Mouse (Mus musculus) v-Abl transformed pro-B cells (cell line): ENCODE data around the gene Adamts6.

Source experiments
- in situ Hi-C, 2 experiments: fragments of 400-800 bp; cut with MboI; formaldehyde crosslinking; loops; one replicate each; pipeline ENCODE4 v1.15.1; 2025; ENCODE audit not compliant: unreplicated experiment in 2 of 2

Adamts6 gene

DNA sequence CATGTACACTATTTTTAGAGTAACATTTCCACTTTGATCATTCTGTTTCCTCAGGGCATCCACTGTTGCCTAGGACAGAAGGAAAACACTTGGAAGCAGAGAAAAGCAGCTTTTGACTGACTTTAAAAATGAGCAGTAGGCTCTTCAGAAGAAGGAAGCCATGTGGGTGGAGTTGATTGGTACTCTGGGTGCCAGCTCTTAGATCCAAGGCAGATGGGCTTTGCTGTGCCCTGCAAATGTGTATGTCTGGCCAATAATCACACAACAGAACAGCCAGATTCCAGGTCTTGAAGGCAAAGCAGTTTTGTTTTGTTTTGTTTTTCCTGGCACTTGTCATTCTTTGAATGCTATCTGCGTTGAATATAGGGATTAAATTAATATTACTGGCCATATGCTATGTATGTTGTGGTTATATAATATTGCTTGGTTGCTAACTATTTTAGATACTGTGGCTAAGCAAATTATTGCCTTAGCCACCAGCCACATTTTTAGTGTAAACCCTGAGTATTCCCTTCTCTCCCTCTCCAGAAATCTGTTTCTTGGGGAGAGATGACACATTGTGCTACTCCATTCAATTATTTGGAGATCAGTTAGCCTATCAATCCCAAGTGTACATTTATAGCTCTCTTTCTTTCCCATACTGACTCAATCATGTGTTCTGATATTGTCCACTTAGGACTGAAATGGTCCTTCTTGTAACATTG is 165.8 kb downstream of the Adamts6 start:
- in situ Hi-C loops, result no loop called here

DNA sequence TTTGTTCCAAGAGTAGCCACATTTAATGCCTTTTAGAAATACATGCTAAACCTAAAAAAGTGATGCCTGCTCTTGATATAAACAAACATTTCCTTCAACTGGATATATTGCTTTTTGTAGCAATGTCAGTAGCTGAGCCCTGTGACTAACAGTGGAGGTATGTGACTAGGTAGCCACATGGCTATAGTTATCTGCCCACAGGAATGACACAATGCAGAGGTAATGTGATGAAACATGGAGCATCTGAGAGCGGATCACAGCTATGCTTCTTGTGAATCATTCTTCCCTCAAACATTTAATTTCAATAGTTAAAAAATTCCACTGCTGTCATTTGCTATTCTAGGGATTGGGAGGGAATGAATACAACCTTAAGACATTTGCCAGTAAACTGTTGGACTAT is 172.7 kb downstream of the Adamts6 start:
- in situ Hi-C loops, result no loop called here

DNA sequence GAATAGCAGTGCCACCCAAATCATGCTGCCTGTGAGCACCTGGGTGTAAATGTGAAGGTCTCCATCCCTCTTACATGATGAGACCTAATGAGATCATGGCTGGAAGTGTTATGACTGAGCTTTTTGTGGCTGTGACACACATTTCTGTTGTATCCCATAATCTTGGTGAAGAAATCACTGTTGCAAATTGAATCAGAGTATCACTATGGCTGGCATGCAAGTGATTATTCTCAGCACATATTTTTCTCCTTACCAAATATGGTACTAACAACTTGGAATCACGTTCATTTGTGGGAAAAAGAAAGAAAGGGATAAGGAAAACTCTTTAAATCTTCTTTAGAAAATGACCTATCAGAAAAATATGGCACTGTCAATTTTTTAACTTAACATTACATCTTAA is 180.4 kb downstream of the Adamts6 start:
- in situ Hi-C loops, result no loop called here

DNA sequence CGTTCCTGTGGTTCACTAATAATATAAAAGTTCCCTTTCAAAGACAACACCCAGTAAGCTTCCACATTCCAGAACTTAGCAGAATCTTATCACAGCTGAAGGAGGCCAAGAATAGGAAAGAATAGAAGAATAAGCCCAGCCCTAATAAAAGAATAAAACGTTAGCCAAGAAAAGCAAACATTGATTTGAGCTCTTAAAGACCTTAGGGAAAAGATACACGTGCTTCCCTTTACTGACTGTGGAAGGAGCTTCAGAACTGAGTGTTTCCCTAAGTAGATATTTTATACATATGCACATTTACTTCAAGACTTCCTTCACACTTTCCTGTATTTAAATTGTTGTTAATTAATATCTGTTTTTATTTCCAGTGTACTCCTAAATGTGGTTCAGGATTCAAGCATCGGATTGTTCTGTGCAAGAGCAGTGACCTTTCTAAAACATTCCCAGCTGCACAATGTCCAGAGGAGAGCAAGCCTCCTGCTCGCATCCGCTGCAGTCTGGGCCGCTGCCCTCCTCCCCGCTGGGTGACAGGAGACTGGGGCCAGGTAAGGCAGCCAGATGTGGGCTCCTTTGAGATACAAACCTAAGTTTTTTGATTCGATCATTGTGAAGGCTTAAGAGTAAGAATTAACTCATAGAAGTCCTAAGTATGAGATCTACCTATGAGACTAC is 188.8 kb downstream of the Adamts6 start:
- in situ Hi-C loops, result no loop called here

DNA sequence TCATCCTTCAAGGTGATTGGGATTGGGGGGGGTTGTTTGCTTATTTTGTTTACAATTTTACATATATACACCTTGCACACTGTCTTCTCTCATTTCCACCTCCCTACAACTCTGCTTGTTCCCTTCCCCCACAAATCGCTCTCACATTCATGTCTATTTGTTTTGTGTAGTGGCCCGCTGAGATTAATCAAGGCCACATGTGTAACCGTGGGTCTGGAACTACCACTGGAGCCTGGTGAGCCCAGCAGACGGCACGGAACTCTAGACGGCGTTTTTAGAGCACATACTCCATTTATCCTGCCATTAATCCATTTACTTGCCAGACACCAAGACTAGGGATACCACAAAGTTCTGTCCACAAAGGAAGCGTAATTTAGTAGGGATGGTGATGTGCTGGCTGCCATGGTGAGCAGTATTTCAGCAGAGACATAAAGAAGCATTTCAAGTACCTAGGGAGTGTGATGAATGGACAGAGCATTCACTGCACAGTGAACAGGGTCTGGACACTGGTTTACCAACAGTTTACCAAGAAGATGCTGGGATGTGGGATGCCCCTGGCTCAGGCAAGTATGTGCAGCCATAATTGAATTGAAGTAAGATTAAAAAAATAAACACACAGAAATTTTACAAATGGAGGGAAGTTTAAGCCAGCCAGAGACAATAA is 194.9 kb downstream of the Adamts6 start:
- in situ Hi-C loops, result no loop called here

DNA sequence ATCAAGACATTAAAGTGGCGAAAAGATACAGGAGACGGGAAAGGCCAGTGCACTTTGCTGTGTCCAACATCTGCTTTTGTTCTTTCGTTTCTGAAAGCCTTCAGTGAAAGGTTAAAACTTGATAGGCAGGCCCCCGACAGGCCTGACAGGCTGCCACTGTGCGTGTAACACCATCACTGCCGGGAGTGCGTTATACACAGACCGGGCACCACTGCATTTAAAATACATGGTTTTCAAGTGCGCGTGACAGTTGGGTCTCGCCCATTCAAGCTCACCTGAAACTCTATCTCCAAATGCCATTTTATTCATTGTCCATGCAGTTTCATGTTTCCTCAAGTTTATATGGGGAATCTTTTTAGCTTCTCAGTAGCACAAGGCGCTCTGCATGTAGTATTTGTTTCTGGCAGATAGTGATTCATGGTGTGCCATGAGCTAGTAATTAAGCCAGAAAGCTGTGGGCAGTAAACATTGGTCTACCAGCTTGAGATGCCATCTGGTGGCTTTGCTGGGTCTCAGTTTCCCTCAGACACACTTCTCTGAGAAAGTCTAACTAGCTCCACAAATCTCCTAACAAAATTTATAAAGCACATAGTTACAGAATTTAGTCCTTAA is 195.6 kb downstream of the Adamts6 start:
- in situ Hi-C loops, result no loop called here

DNA sequence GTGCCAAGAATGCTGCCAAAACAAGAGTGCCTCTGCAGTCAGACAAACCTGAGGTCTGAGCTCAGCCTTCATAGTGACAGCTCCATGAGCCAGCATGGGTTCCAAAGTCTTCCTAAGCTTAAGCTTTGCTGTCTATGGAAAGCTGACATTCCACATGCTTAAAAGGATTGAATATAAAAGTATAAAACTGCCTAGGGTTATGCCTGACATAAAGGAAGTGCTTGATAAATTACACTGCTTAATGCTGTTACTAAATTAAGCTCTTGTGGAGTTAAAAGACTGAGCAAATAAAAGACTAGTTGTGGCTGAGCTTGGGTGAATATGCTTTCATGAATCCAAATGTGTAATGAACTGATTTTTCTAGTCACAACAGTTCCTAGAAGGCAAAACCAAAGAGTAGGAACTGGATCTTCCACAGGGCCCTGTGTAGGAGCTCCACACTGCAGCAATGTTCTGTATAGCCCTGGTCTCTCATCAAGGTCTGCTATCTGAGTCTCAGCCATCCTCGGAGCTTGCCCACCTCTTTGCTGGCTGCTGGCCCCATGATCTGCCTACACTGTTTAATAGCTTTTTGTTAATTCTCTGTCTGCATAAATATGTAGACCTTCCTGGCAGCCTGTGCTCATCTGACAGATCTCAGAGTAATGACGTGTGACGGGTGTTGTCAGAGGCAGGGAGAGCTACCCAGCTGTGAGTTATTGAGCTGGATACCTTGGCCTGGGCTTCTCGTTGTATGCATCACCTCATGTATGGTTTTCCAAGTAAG is 203.6 kb downstream of the Adamts6 start:
- in situ Hi-C loops, result no loop called here

DNA sequence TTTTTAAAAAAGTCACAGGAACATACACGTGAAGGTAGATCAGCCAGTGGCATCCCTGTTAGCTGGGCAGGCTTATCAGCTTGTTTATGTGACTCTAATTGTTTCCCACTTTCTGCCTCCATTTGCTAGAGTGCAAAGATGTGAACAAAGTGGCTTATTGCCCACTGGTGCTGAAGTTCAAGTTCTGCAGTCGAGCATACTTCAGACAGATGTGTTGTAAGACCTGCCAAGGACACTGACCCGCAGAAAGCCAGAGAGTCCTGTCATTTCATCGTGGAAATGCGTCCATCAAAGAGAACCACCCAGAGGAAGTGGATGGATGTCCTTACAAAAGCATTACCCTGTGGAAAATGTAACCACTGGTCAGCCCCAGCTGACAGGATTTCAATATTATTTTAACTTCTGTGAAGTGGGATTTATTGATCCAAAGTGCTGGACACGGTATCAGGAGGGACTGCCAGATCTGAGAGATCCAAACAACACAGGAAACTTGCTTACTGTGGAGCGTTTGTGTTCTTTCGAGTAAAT is 205.9 kb downstream of the Adamts6 start:
- in situ Hi-C loops, result no loop called here

DNA sequence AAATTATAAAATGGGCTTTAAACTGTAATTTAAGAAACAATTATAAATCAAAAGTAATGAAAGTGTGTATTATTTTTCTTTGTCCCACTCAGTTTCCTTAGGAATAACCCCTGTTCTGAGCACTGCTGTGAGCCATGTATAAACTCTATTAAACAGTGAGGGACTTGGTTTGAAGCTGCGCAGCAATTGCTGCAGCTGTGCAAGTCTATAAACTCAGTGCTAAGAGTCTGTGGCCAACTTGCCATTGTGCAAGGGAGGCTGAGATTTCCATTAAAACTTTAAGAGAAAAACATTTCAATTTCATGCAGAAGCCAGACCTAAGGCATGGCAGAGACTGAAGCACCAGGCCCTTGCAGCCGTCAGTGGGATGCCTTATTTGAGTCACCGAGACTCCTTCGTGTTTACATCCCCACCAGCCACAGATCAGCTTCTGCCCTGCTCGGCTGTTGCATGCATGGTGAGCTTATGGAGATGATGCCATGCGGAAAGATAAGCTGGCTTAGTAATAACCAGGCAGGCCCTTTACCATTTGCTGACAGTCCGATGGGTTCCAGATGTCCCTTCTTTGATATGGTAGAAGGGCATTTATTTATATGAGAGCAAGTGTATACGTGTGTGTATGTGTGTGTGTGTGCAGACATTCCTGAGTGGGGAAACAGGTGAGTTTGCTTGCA is 206.7 kb downstream of the Adamts6 start:
- in situ Hi-C loops, result no loop called here

DNA sequence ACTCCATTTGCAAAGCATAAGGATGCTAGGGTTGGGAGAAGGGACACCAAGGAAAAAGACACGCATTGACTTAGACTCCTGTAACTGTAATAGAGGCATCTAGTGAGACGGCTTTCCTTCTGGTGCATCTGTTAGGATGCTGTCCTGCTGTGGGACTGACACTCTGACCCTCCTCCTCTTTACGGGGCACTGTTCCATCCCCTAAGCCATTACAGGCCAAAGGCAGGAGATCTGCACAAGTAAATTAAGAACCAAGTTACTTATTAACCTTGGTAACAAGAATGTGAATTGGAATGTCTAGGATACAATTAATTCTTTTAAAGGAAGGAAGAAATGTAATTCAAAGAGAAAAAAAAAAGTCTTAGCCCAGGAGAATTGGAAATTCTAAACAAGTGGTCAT is 210.0 kb downstream of the Adamts6 start:
- in situ Hi-C loops, result no loop called here

DNA sequence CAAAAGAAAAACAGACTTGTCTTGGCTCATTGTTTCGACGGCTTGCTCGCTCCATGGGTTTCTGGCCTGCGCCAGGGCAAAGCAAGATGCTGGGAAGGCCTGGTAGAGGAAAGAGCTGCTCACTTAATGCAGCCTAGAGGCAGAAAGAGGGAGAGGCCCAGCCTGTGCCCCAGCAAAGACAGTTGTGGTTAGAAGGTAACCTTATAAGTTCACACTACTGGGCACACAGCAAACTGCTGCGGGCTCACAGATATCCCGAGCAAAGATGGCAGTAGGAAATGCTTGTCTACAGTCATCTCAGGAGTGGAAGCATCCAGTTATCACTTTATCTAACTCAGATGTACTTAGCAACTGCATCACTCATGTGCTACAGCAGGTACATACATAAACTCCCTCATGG is 211.0 kb downstream of the Adamts6 start:
- in situ Hi-C loops, result no loop called here

DNA sequence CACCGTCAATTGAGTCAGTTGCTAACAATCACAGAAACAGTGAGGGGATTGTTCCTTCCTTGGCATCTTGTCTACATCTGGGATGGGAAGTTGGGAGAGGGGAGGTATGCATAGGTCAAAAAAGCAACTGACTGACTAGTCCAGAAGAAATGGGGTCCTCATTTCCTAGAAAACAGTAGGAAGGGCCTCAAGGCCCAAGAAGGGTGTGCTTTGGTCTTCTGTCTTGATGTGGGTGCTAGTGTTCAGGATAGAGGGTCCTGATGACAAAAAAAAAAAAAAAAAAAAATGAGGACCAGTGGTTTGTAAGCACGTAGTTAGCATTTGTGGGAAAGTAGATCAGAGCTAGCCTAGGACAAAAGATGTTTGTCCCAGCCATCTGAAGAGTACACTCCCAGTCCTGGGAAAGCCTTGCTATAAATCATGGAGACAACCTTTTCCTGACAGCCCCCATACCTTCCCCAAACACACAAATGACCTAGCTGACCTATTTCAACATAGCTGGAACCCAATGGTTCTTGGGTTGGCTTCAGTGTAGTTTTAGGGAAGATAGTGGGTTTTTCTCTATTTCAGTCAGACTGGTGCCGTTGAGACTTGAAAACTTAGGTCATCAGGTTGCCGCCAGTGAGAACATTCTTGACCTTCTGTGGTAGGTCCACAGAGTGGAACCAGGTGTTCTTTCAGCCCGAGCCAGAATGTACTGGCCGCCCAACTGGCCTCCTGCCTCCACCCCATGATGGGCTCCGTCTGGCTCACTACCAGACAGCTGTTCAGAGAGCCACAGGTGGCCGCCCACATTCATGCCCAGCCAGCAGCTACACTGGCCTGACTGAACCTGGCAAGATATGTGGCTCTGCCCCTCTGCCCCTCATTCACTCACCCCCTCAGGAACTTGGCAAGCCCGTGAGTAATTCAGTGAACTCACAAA is 211.7 kb downstream of the Adamts6 start:
- in situ Hi-C loops, result no loop called here

DNA sequence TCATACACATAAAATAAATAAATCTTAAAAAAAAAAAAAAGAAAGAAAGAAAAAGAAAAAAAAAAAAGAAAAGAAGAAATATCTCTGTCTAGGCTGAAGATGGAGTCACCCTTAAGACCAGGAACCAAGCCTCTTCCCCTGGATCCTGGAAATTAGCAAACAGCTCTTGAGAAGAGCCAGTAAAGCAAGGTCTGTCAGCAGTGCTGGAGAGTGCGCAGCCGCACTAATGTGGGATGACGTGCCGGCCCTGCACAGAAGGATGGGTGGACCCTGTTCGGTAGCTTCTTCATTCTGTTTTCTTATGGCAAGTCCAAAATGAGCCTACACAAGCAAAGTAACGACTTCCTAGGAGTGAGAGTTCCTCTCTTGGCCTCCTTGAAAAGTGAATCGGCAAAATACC is 214.8 kb downstream of the Adamts6 start:
- in situ Hi-C loops, result no loop called here

DNA sequence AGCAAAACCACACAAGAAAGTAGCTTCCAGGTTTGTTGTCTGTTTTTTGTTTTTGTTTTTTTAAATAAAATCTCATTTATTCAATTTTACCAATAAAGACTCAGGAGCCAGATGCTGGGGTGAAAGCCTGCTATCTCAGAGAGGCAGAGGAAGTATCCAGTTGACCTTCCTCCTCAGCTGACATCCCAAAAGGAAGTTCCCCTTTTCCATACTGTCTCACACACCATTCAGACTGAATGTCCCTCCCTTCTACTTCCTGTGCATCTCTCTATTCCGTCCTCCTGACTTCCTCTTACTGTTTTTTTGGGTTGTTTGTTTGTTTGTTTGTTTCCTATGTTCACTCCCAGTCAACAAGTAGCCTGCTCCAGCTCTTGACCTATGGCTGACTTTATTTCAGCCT is 216.4 kb downstream of the Adamts6 start:
- in situ Hi-C loops, result no loop called here

DNA sequence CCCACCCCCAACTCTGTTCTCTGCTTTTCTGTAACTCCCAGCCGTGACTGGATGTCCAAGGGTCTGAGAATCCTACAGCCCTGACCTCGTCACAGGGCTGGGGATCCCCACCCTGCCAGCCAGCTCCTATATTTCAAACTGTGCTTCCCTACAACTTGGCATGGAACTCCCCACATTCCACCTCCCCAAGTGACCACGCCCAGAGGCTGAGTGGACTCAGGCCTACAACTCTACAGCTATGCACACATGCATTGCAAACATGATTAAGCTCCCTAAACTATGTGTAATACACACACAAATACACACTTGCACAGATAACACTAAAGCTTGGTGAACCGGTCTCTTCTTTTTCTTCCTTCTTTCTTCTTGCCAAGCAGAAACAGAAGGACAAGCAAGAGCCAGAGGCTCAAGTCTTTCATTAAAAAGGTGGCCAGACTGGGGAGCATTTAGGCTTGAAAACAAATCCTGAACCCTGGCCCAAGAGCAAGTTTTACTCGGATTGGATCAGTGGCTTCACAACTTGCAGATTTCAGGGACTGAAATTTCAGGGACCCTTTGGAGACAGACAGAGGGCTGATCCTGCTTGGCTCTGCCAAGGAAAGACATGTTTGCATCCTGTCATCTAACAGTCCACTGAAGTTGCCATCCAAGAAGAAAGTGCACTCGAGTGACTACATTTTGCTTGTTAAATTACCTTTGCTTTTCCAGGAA is 218.7 kb downstream of the Adamts6 start:
- in situ Hi-C loops, result no loop called here

DNA sequence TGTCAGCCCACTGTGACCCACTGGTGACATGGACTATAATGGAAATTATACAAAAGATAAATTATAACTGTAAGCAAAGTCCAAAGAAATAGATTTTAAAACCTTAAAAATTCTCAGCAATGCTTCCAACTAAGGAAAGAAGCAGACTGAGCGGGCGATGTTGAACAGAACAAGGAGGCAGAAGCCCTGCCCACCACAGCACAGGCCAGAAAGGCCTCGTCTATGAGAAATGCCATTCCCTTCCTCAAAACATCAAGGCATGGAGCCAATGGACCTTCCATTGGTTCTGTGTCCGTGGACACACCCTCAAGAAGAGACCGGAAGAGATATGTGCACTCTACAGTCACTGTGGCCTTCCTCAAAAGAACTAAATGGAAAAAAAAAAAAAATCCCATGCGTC is 220.0 kb downstream of the Adamts6 start:
- in situ Hi-C loops, result no loop called here

DNA sequence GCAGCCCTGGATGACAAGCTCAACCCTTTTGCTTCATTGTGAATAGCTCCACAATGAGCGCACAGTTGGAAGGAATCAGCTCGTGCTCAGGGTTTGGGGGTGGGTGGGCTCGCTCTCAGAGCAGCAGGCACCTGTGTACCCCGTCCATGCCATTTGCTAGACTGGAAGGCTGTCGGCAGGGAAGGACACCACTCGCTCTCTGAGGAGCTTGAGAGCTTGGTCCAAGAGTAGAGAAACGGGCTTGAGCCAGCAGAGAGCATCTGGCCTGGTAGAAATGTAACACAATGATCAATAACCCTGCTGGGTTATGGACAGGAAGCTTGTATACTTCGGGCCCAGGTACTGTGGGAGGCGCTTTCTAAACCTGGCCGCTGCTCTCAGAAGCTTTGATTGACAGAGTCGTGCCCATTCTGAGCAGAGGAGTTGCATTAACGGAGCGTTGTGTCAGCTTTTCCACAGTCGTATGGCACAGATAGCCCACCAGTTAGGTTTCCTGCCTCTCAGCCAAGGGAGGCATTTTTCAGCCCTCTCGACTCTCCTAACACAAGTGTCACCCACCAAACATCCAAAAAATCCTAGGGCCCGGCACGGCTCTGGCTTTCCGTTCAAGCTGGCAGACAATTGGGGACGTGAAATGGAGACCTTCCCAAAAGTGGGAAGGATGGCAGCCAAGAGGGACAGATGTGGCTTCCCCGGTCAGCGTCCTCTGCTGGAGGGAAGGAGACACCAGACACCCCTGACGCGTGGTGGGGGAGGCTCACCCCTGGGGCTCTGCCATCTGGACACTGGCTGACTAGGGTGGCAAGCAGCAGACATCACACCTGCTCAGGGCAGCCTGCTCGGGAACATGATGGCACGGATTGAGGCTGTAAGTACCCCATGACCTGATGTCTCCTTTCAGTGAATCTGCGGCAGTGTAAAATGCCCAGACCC is 222.2 kb downstream of the Adamts6 start:
- in situ Hi-C loops, result no loop called here
